Mouse (Mus musculus): ENCODE data around the gene Slc9a5.

DNA sequence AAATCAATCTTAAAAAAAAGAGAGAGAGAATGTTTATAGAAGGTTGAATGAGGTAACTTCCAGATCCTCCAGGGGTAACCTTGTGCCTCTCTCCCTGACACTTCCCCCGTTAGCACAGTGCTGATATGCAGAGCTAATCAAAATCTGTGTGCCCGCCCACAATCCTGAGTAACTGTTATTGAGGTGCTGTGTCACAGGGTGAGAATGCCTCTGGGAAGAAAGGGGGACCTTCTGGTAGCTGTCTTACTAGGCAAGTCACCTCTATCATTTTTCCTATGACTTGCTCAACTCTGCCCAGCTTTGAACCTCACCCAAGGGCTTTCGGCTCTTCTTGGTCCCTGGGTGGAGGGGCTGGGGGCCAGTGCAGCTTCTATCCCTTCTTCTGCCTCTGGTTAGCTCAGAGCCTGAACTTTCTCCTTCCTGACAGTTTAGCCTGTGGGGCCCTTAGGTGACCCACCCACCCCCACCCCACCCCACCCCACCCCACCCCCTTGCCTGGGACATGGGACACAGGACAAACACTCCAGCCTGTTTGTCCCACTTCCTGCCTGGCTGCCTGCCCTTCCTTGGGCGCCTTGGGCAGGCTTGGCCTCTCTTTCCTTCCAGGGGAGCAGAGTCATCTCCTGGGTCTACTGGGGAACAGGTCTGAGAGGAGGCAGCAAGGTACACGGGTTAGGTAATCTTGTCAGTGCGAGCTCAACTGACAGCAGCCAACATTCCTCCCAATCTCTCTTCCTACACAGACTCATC, 8.6 kb upstream of the Slc9a5 start:
- TF ChIP-seq POLR2A (IDR thresholded peaks at IDR 0.05; ENCODE audit: low read depth, low read length): no peak
- no peak for TF ChIP-seq CTCF (IDR thresholded peaks at IDR 0.05; ENCODE audit: extremely low read depth, insufficient read depth, insufficient read length, insufficient replicate concordance)

Measured in spleen, adult 2 months (tissue).